Mouse (Mus musculus): ENCODE data around the gene Tbx3.

DNA sequence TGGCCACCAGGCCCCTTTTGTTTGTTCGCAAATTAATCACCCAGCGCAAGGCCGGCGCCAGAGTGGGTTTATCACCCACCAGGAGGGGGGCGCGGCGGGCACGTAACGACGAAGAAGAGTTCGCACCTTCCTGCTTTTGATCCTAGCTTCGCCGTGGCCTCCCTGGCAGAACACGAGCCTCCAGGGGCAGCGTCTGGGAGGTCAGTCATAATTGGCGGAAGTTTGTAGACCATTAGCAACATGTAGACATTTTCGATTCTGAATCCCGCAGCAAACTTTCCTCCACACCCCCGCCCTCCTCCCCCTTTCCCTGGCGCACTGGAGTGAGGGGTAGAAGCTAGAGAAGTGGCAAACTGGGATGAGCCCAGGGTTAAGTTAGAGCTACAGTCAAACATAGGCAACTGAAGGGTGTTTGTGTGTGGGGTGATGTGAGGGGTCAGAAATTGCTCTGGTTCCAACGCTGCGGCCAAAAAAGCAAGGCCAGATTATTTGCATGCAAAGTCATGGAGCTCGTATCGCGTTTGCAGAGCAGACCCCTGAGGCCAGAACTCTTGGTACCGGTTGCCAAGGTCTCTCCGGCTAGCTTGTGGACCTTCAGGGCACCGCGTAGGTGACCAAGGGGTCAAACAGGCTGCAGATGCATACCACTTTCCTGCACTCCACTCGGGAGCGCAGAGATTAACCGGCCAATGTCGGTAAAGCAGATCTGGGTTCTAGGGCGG is 2.1 kb upstream of the Tbx3 start:
- TF ChIP-seq ZC3H11A (IDR thresholded peaks at IDR 0.05; ENCODE audit: borderline replicate concordance, low read depth, low read length) (no peak), CHD2 (IDR thresholded peaks at IDR 0.05; ENCODE audit: low read depth, low read length) (no peak), ZNF384 (IDR thresholded peaks at IDR 0.05; ENCODE audit: low read depth, low read length) (no peak), MAFK (IDR thresholded peaks at IDR 0.05; ENCODE audit: insufficient read depth, low read depth, low read length) (no peak), HCFC1 (IDR thresholded peaks at IDR 0.05; ENCODE audit: borderline replicate concordance, insufficient read depth, low read length) (no peak)
